Mouse (Mus musculus): ENCODE data around the gene Cdk14.

Cdk14 gene

GRCm38 (mm10) chr5:5305286-5305685 lies 114.8 kb downstream of the Cdk14 start:
- no peak for DNase-seq

GRCm38 (mm10) chr5:5303102-5303670 lies 116.9 kb downstream of the Cdk14 start:
- DNase-seq, result no peak

DNA sequence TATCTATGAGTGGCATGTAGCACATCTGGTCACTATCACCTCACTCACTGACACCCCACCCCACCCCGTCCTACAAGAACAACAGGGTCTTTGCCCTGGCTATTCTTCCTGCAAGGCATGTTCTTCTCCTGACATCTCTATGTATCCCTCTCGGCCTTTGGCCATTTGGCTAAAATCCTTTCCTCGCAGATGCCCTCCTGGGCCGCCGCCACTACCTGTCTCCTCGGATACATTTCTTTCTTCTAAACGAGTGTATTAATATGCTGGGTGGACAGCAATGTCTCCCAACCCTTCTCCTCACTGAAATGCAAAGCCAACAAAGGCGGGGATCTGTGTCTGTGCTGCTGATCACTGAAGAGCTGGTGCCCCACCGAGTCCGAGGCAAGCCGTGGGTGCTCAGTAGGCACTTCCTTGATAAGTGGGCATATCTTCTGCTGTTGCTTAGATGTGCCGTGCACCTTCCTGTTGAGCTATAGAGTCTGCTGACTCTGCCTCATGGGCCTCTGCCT lies 118.5 kb downstream of the Cdk14 start:
- peak in 1 of 2 experiments; percentile 5 for DNase-seq

DNA sequence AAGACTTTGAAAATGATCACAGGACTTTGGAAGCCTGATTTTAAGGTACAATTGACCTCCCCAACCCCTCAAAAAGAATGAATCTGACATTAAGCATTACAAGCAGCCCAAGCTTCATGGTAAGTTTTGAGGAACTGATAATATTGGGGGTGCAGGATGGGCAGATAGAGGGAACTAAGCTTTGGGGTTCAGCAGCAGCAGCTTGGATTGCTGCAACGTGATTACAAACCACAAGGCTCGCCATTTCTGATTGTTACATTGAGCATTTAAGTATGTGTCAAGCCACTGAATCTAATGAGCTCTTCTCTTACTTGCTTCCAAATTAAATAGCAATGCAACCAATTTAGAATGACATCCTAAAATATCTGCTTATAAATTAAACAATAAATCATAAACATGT lies 119.1 kb downstream of the Cdk14 start:
- no peak for DNase-seq

GRCm38 (mm10) chr5:5300290-5300689 lies 119.8 kb downstream of the Cdk14 start:
- no peak for DNase-seq

GRCm38 (mm10) chr5:5297222-5297621 lies 122.9 kb downstream of the Cdk14 start:
- no peak for DNase-seq

DNA sequence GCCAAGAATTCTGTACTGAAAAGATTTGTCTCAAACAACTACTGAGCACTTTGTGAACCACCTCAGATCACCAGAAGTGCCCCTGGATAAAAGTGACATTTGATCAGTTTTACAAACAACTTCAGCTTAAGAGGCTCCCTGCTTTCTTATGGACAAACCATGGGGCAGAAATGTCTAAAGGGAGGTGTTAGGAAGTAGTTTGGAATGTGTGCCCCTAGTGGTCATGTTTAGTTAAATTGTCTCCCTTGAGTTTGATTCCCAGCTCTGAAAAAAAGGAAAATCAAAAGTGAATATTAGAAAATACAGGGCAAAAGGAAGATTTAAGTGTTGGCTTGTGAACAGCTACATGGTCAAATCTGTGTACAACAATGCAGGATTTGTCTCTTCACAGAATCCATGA lies 123.3 kb downstream of the Cdk14 start:
- DNase-seq, result no peak

GRCm38 (mm10) chr5:5292830-5293542 lies 127.1 kb downstream of the Cdk14 start:
- DNase-seq, result no peak

DNA sequence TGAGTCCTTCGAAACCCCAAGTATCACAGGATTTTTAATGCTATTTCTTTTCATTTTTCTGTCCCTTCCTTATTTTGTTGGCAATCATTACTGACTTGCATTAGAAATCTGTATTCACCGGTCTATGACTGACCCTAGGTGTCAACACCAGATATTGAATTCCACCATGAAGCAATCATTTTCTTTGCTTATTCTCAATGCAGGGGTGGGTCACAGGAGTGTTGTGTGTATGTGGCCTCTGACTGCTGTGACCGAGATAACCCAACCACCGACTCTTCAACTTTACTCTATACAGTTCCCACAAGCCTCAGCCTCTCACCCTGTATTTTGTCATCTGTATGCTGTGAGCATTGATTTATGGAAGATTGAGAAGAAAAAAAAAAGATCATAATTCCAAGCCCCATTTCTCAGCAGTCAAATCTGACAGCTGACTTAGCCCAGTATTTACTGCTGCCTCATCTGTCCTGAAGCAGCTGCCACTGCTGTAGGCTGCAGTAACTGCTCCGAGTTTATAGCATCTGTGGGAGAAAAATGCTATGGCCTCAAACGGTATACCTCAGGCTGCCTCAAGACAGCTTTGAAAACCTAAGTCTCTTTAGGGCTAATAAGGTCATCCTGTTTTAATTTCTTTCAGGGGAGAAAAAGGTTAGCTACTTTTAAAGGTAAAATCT lies 128.7 kb downstream of the Cdk14 start:
- DNase-seq, result no peak

DNA sequence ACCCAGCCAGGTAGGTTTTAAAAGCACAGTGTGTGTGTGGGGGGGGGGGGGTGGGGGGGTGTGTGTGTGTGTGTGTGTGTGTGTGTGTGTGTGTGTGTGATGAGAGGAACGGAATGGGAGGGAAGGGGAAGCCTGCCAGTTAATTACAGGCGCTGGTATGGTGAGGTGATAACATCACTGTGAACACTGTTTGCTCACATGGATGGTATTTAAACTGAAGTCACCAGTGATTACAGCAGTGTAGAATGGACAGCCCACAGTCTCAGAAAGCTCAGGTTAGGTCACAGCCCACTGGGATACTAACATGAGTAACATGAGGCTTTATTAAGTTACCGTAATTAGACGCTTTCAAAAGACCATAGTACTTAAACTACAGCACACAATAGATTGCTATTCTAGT lies 129.4 kb downstream of the Cdk14 start:
- DNase-seq, result no peak

DNA sequence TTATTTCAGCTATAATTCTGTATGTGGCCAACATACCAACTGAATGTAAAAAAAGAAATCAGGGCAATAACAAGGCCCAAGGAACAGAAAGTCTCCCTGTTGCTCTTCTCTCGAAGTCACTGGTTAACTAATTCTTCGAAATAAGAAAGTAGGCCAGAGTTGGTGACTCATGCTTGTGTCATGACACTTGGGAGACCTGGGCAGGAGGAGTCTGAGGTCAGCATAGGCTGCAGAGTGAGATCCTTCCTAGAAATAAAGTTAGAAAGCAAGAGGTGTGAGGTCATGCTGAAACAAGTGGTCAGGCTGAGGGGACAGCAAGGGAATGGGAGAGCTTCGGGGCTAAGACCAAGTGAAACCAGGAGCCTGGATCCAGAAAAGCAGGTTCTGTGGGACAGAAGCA lies 134.2 kb downstream of the Cdk14 start:
- DNase-seq, result no peak

DNA sequence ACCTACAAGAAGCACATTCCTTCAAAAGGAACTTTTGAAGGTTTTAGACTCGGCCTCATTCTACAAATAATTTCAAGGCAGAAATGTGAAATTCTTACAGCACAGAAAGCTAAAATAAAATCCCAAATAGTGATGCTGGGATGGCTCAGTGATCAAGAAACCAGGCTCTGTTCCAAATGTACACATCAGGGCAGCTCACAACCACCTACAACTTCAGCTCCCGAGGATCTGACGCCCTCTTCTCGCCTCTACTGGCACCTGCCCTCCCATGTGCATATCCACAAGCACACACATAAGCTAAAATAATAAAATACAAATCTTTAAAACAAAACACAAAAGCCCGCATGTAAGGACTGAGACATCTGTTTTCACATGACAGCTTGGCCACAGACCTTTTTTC lies 135.6 kb downstream of the Cdk14 start:
- DNase-seq, result no peak

GRCm38 (mm10) chr5:5283756-5284430 lies 136.2 kb downstream of the Cdk14 start:
- DNase-seq, result no peak

- DNase-seq, result no peak
Observed at GRCm38 (mm10) chr5:5282425-5282824, 137.7 kb downstream of the Cdk14 start.

GRCm38 (mm10) chr5:5275321-5275720 lies 144.8 kb downstream of the Cdk14 start:
- DNase-seq, result no peak

DNA sequence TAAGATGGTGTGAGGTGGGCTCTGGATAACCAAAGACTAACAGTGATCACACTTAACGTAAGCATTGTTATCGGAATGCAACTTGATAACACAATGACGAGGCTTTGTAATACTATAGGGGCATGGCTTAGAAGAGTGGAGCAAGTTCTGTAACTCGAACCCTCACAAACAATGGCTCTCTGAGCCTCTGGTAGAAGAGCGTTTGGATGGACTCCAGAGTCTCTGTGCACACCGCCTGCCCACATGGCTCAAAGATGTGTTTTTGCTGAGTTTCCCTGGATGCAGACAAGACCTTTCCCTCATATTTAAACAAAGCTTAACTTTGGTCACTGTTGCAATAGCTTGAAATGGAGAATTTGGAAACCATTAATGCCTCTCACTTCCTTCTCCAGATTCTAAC lies 145.8 kb downstream of the Cdk14 start:
- no peak for DNase-seq

- DNase-seq, result no peak
Observed at GRCm38 (mm10) chr5:5266787-5267126, 153.4 kb downstream of the Cdk14 start.

DNA sequence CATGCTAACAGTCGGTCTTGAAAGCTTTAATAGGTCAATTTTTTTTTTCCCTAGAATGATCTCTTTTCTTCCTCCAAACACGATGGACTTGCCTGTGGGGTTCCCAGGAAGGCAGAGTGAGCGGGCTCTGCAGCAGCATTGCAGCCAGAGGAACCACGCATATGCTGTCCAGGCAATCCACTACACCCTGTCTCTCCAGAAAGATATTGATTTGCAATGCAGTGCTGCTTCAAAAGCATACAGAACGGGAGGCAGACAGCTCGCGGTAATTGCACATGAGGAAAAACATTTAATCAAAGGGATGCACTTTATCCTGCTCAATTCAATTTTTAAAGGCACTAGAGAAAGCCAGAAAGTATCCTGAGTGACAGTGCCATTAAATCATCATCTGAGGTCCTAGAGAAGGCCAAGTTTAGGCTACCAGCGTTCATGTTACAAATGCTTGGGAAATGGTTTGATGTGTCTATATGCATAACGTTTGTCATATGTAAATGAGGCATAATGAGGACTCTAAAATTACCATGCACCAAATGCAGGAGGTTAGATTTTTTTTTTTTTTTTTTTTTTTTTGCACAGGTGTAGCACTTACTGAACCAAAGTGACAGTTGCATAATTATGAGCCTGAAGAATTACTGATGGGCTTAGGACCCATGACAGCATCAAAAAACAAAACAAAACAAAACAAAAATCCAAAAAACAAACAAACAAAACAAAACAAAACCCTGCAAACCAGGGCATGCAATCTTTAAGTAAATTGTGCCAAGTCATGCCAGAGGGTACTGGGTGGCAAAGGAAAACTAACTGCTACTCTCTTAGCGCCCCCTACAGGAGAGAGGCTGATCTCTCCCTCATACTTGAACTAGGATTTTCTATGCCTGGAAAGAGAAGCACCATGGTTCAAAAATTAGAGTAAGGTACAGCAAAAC lies 154.0 kb downstream of the Cdk14 start:
- peak; percentile 37 to 56 for DNase-seq

GRCm38 (mm10) chr5:5265401-5265841 lies 154.7 kb downstream of the Cdk14 start:
- peak in 1 of 2 experiments; percentile 4 for DNase-seq

DNA sequence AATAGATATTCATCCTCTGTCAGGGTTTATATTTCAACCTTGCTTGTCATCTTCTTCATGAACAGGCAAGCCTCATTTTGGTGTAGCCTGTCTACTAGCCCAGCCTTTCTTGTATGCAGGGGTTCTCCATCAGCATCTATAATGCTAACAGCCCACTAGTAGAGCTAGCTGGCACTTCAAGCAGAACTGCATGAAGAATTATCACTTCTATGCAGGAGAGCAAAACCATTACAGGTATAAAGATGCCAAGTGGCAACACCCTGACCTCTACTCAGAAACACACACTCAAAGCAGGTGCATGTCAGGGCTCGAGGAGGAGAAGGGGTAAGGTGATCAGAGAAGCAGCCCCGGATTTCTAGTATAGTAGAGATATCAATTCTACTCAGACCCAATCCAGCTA lies 155.4 kb downstream of the Cdk14 start:
- no peak for DNase-seq

GRCm38 (mm10) chr5:5261725-5262296 lies 158.3 kb downstream of the Cdk14 start:
- no peak for DNase-seq

Measured in cerebellum, adult 18-20 months (tissue).